Comparison of ENCODE assay signal across 8 mouse cellular contexts in the genomic region with DNA sequence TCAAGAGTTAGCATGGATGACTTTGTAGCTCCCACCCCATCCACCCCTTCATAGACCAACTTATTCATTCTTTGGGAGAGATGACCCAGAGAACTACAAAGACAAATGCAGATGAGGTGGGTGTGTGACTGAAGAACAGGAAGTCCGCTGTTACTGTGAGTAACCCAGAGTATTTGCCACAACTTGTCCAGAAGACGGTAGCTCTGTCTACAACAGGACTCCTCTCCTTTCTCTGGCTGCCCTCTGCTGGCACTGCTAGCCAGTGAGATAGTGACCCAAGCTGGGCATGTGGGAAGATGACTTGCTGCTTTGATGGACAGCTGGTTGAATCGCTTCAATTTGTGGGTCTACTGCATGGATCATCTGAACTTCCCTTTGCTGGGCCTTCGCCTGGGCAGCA. TPM values are rescaled to one million over a fixed set of nuclear protein-coding genes. Genes with fewer than 3 reads are reported as not detected.
DNase-seq lines count a peak whose midpoint lies in the region; ATAC-seq and TF ChIP-seq lines count a peak whose summit lies in the region.

No protein-coding gene starts in this region.

- H3K4me2 ChIP-seq in liver, embryonic 11.5 days = no peak overlapping the region
- H3K4me2 ChIP-seq in heart, embryonic 12.5 days = no peak overlapping the region
- H3K4me2 ChIP-seq in liver, postnatal 0 days (ENCODE audit: low read depth, low read length) = no peak overlapping the region

- H3K4me3 ChIP-seq in liver, embryonic 11.5 days (ENCODE audit: low read depth, low read length) = no peak overlapping the region
- H3K4me3 ChIP-seq in bone marrow macrophage, adult 2 months (ENCODE audit: insufficient read depth, low read length) = no peak overlapping the region
- no peak overlapping the region for H3K4me3 ChIP-seq in heart, embryonic 12.5 days
- no peak overlapping the region for H3K4me3 ChIP-seq in liver, postnatal 0 days (ENCODE audit: low read depth, low read length)

- H3K27me3 ChIP-seq in liver, embryonic 11.5 days (replicated peaks; ENCODE audit: control insufficient read depth, insufficient read depth, low read length) = no peaks in the 10 kb centered on the region
- H3K27me3 ChIP-seq in heart, embryonic 12.5 days (replicated peaks) = no peaks in the 10 kb centered on the region
- no peaks in the 10 kb centered on the region for H3K27me3 ChIP-seq in liver, postnatal 0 days (ENCODE audit: insufficient read depth, low read length)

- H3K4me1 ChIP-seq in liver, embryonic 11.5 days (replicated peaks; ENCODE audit: control insufficient read depth, insufficient read depth, low read length) = peaks cover 4% of the 10 kb centered on the region; the same call in 1 of the 2 replicates
- H3K4me1 ChIP-seq in bone marrow macrophage, adult 2 months (ENCODE audit: control insufficient read depth, insufficient read depth, low read length) = no peaks in the 10 kb centered on the region
- H3K4me1 ChIP-seq in heart, embryonic 12.5 days (replicated peaks) = peaks cover 16% of the 10 kb centered on the region
- no peaks in the 10 kb centered on the region for H3K4me1 ChIP-seq in liver, postnatal 0 days (ENCODE audit: insufficient read depth)

- no peak for TF ChIP-seq POLR2A in bone marrow macrophage, adult 2 months (IDR thresholded peaks at IDR 0.05; ENCODE audit: borderline replicate concordance, low read depth, low read length)

- peak; percentile 12 for DNase-seq in liver
- DNase-seq in liver, embryonic 11.5 days (ENCODE audit: low spot score) = no peak
- DNase-seq in liver, postnatal 0 days = peak; percentile 20
- DNase-seq in spleen, postnatal 10 days (ENCODE audit: low spot score in 2 of 2) = no peak
- no peak for DNase-seq in thymus, postnatal 4 days
- DNase-seq in spleen, postnatal 14 days (ENCODE audit: low spot score in 2 of 2) = no peak

- no peak overlapping the region for H3K27ac ChIP-seq in liver, embryonic 11.5 days (ENCODE audit: low read depth, low read length)
- no peak overlapping the region for H3K27ac ChIP-seq in bone marrow macrophage, adult 2 months (ENCODE audit: insufficient read depth, low read depth, low read length)
- H3K27ac ChIP-seq in heart, embryonic 12.5 days (ENCODE audit: poor library complexity, severe bottlenecking) = peak overlapping the region; percentile 70
- H3K27ac ChIP-seq in liver, postnatal 0 days (ENCODE audit: low read depth) = no peak overlapping the region

- no peaks in the 10 kb centered on the region for H3K36me3 ChIP-seq in liver, embryonic 11.5 days (ENCODE audit: control insufficient read depth, insufficient read depth, low read length)
- no peaks in the 10 kb centered on the region for H3K36me3 ChIP-seq in heart, embryonic 12.5 days
- H3K36me3 ChIP-seq in liver, postnatal 0 days (replicated peaks; ENCODE audit: insufficient read depth, low read length) = no peaks in the 10 kb centered on the region

- ATAC-seq in liver, embryonic 11.5 days (replicated peaks; ENCODE audit: low FRiP score) = no peak
- peak; percentile 64; the same call in 1 of the 2 replicates for ATAC-seq in heart, embryonic 12.5 days (ENCODE audit: insufficient number of reproducible peaks, low FRiP score)
- ATAC-seq in liver, postnatal 0 days = peak; percentile 36; the same call in 1 of the 2 replicates

- no peak overlapping the region for H3K9ac ChIP-seq in liver, embryonic 11.5 days (ENCODE audit: low read depth, low read length)
- H3K9ac ChIP-seq in heart, embryonic 12.5 days = no peak overlapping the region
- no peak overlapping the region for H3K9ac ChIP-seq in liver, postnatal 0 days (replicated peaks)

- H3K9me3 ChIP-seq in liver, embryonic 11.5 days (ENCODE audit: control insufficient read depth, low read length) = no peaks in the 10 kb centered on the region
- no peaks in the 10 kb centered on the region for H3K9me3 ChIP-seq in heart, embryonic 12.5 days (replicated peaks)
- H3K9me3 ChIP-seq in liver, postnatal 0 days (ENCODE audit: low read length) = no peaks in the 10 kb centered on the region

- WGBS in liver, embryonic 11.5 days = 50% methylated on average over 4 of the region's 4 CpGs
- WGBS in heart, embryonic 12.5 days = 49% methylated on average over 4 of the region's 4 CpGs
- WGBS in liver, postnatal 0 days (ENCODE audit: insufficient replicate concordance) = 48% methylated on average over 4 of the region's 4 CpGs

- TF ChIP-seq EP300 in liver, postnatal 0 days (IDR thresholded peaks at IDR 0.05; ENCODE audit: low read depth) = no peak

- 0 out of 2 replicates have a peak, but pooled peaks have one; percentile 14 for TF ChIP-seq CTCF in bone marrow macrophage, adult 2 months (IDR thresholded peaks at IDR 0.05; ENCODE audit: low read depth, low read length)
- peak; percentile 58 for TF ChIP-seq CTCF in liver, postnatal 0 days (IDR thresholded peaks at IDR 0.05; ENCODE audit: low read depth)

RNA-seq across cellular contexts. Expression of a gene that starts 28.9 kb away (rescaled TPM):
- polyA plus RNA-seq in liver, embryonic 11.5 days (2014; fragmentation: Nextera tagmentation; extraction: Ambion mirVana) = 47.3 and 50.2 TPM in 2 replicates
- polyA plus RNA-seq in bone marrow macrophage, adult 2 months (2012; ENCODE audit: insufficient read depth, insufficient read length, missing spikeins) = 0.67 and 1.6 TPM in 2 replicates
- polyA plus RNA-seq in heart, embryonic 12.5 days (2016; fragmentation: Nextera tagmentation; extraction: Ambion mirVana) = 35.2 and 36.7 TPM in 2 replicates
- 45.1 and 60.8 TPM in 2 replicates for polyA plus RNA-seq in liver, postnatal 0 days (2015; fragmentation: Nextera tagmentation; extraction: Ambion mirVana)

Comparison
In these comparisons a context has a peak if more than half of its experiments do, and no peak if none do; other contexts are left out.
1. DNase-seq: peak in liver (single experiment) and liver, postnatal 0 days (single experiment); none in liver, embryonic 11.5 days (single experiment), spleen, postnatal 10 days (0 of 2), thymus, postnatal 4 days (single experiment) and spleen, postnatal 14 days (0 of 2).
2. RNA of a gene that starts 28.9 kb away (polyA plus RNA-seq): 47.3 to 50.2 TPM in liver, embryonic 11.5 days, 45.1 to 60.8 TPM in liver, postnatal 0 days and 35.2 to 36.7 TPM in heart, embryonic 12.5 days; 0.67 to 1.6 TPM in bone marrow macrophage, adult 2 months; every median in the first group is over 10 times any median in the second.